Mouse (Mus musculus) ES-Bruce4 (cell line): ENCODE data around the gene Als2cr12. TPM values are rescaled to one million over a fixed set of nuclear protein-coding genes. Genes with fewer than 3 reads are reported as not detected.

Experiments
- H3K27ac ChIP-seq: 2 replicates; pipeline ENCODE4 v1.5.1; 2012; ENCODE audit warnings: low read length, inconsistent platforms; ENCODE audit not compliant: insufficient read depth
- H3K27me3 ChIP-seq: 2 replicates; pipeline ENCODE4 v1.6.1; 2012; ENCODE audit warnings: mild to moderate bottlenecking, low read length, inconsistent platforms; ENCODE audit not compliant: control insufficient read depth, poor library complexity, insufficient read depth, severe bottlenecking
- H3K36me3 ChIP-seq: 2 replicates; pipeline ENCODE4 v1.6.1; 2012; ENCODE audit warnings: inconsistent platforms, mild to moderate bottlenecking, low read length, moderate library complexity; ENCODE audit not compliant: control insufficient read depth, poor library complexity, insufficient read depth, severe bottlenecking
- H3K4me1 ChIP-seq: one replicate; pipeline ENCODE4 v1.8.1; 2011; ENCODE audit warnings: low read length; ENCODE audit not compliant: control insufficient read depth, insufficient read depth
- H3K4me3 ChIP-seq: 2 replicates; pipeline ENCODE4 v1.5.1; 2011; ENCODE audit warnings: low read depth, mild to moderate bottlenecking, low read length
- H3K9ac ChIP-seq: 2 replicates; pipeline ENCODE4 v1.6.1; 2012; ENCODE audit warnings: low read depth, mild to moderate bottlenecking, inconsistent platforms; ENCODE audit not compliant: poor library complexity, severe bottlenecking
- H3K9me3 ChIP-seq: replicated peaks from 2 replicates; pipeline ENCODE4 v1.6.1; 2012; ENCODE audit warnings: mild to moderate bottlenecking, low read length, inconsistent platforms; ENCODE audit not compliant: control insufficient read depth, poor library complexity, insufficient read depth, severe bottlenecking
- CTCF ChIP-seq: IDR thresholded peaks from one replicate; pipeline ENCODE4 v1.8.1; 2011; ENCODE audit warnings: low read depth, low read length
- EP300 ChIP-seq: IDR thresholded peaks from 2 replicates; pipeline ENCODE4 v1.6.1; 2011; ENCODE audit warnings: low read depth, low read length; ENCODE audit not compliant: insufficient read depth
- POLR2A ChIP-seq: IDR thresholded peaks from one replicate; pipeline ENCODE4 v1.8.1; 2011; ENCODE audit warnings: low read length; ENCODE audit not compliant: insufficient read depth
- polyA plus RNA-seq: library from polyadenylated mRNA; stranded (reverse); fragments of >200 nt; gene quantifications from 2 replicates; pipeline ENCODE4 v1.2.4, GENCODE M21; 2011; ENCODE audit warnings: low read depth; ENCODE audit not compliant: missing spikeins, insufficient read depth, insufficient read length

Gene Als2cr12
- polyA plus RNA-seq, 1 experiment, result not detected

DNA sequence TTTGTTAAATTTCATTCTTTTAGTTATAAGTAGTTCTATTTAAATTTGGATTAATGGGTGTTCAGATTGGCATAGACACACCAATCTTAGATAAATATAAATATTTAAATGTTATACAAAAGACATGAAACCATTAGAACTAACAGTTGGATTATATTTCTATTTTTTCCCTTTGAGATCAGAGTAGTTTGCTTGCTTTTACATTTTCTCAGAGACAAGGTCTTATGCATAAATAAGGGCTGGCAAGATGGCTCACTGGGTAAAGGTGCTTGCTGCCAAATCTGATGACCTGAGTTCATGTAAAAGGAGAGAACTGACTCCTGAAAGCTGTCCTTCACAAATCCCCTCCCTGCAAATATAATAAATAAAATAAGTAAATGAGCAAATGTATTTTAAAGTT lies 29.3 kb upstream of the Als2cr12 start:
- Histone ChIP-seq H3K4me3 (no peak overlapping the region), H3K27me3 (no peaks in the 10 kb centered on the region), H3K9ac (no peak overlapping the region), H3K9me3 (no peaks in the 10 kb centered on the region), H3K36me3 (no peaks in the 10 kb centered on the region), H3K27ac (no peak overlapping the region), H3K4me1 (no peaks in the 10 kb centered on the region)
- TF ChIP-seq EP300 (no peak), CTCF (no peak), POLR2A (no peak)

DNA sequence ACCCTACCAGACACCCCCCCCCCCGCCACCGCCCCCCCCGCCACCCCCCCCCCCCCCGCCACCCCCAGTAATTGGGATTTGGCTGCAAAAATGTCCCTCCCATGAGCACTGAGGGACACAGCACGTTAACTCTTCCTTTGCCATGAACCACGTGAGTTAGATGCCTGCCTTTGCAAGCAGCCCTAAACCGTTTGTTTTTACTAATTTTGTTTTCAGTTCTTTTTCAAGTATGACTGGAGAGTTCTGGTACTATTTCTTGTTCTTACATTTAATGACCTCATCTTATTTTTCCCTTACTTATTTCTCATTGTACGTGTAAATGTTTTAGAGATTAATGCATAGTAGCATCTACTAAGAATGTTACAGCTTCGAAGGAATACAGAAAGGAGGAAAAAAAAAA lies 28.7 kb upstream of the Als2cr12 start:
- no peak overlapping the region for H3K9ac ChIP-seq
- H3K36me3 ChIP-seq, result no peaks in the 10 kb centered on the region
- no peaks in the 10 kb centered on the region for H3K9me3 ChIP-seq
- no peak overlapping the region for H3K27ac ChIP-seq
- no peak overlapping the region for H3K4me3 ChIP-seq
- no peaks in the 10 kb centered on the region for H3K27me3 ChIP-seq
- TF ChIP-seq CTCF (no peak), POLR2A (no peak), EP300 (no peak)
- H3K4me1 ChIP-seq, result no peaks in the 10 kb centered on the region

DNA sequence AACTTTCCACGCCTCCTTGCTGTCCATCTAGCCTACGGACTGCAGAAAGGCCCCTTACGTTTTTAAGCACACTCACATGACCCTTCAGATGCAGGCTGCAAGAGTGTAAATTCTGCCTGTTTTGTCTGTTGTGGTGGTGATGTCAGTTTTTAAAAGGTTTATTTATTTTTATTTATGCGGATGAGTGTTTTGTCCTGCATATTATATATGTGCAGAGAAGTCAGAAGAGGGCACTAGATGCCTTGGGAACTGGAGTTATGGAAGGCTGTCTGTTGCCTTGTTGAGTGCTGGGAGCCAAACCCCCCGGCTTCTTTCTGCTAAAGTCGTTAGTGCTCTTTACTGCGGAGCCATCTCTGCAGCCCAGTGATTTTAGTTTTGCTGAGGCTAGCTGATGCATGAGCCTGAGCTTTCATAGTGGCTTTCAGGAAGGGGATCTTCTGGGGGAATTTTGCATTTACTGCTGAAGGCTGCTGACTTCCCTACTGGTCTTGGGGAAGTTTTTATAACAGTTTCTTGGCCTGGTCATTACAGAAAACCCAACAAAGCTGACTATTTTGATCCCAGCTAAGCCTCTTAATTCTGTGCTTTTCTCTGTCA lies 28.1 kb upstream of the Als2cr12 start:
- H3K9ac ChIP-seq, result no peak overlapping the region
- TF ChIP-seq POLR2A (no peak), EP300 (no peak), CTCF (no peak)
- H3K4me3 ChIP-seq, result no peak overlapping the region
- no peaks in the 10 kb centered on the region for H3K9me3 ChIP-seq
- H3K4me1 ChIP-seq, result no peaks in the 10 kb centered on the region
- H3K27me3 ChIP-seq, result no peaks in the 10 kb centered on the region
- no peaks in the 10 kb centered on the region for H3K36me3 ChIP-seq
- no peak overlapping the region for H3K27ac ChIP-seq

DNA sequence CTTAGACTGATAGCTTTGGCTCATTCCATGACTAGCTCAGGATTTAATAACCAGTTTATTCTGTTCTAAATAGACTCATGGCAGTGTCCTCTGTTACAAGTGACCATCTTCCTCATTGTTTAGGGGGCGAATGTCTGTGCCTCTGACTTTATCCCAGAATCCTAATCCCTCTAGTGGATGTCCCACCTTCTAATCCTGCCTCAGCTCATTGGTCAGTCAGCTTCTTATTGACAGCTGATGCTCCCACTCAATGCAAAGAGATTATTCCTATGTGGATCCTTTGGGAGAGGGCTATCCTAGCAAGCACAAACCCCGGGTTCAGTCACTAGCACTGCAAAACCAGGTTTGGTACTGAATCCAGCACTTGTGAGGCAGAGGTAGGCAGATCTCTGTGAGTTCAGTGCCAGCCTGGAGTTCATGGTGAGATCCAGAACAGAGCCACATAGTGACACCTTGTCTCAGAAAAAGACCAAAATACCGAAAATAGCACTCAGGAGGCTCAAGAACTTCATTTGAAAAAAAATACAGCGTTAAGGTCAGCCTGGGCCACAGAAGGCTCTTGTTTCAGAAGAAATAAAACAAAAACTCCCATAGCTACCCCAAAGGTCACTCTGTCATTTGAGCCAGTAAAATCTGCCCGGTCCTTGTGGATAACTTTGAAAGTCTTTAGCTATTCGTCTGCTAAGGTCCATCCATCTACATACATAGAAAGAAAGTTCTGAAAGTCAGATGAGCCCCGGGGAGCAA lies 27.4 kb upstream of the Als2cr12 start:
- no peak overlapping the region for H3K27ac ChIP-seq
- no peak overlapping the region for H3K9ac ChIP-seq
- no peaks in the 10 kb centered on the region for H3K36me3 ChIP-seq
- H3K4me1 ChIP-seq, result no peaks in the 10 kb centered on the region
- TF ChIP-seq EP300 (no peak), POLR2A (no peak), CTCF (no peak)
- H3K27me3 ChIP-seq, result no peaks in the 10 kb centered on the region
- no peak overlapping the region for H3K4me3 ChIP-seq
- H3K9me3 ChIP-seq, result no peaks in the 10 kb centered on the region

DNA sequence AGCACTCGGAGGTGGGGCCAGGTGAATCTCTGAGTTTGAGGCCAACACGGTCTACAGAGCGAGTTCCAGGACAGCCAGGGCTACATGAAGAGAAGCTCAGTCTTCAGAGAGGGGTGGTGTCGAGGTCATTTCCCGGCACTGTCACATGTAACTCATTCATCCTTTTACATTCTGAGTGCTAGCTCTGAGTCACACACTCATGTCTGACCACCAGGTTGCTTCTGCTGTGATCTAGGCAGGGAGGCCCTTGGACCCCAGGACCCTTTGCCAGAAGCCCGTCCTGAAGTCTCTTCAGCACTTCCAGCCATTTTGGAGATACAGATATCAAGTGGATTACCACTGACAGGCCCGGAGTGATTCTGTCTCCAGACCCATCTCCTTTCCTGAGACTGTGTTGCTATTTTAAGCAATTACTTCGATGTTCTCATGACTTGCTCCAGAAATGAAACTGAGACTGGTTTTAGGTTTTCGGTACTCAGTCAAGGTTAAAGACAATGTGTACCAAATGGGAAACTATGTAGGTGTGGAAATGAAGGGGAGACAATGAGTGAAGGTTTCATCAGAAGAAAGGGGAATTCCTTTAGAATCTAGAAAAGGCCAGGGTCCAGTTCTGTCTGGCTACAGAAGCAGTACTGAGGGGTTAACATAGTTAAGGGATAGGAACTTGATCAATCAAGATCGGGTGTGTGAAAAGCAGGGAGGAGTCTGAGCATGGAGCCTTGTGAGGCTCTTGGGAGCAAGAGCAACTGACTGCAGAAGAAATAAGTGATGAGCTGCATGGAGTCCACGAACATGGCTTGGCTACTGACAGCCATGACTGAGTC lies 26.5 kb upstream of the Als2cr12 start:
- no peak overlapping the region for H3K9ac ChIP-seq
- H3K4me3 ChIP-seq, result no peak overlapping the region
- no peaks in the 10 kb centered on the region for H3K4me1 ChIP-seq
- peaks cover 8% of the 10 kb centered on the region for H3K9me3 ChIP-seq
- no peaks in the 10 kb centered on the region for H3K36me3 ChIP-seq
- TF ChIP-seq POLR2A (no peak), CTCF (no peak), EP300 (no peak)
- H3K27ac ChIP-seq, result no peak overlapping the region
- H3K27me3 ChIP-seq, result no peaks in the 10 kb centered on the region
